Mouse (Mus musculus): ENCODE data around the gene 6030468B19Rik. TPM values are rescaled to one million over a fixed set of nuclear protein-coding genes. Genes with fewer than 3 reads are reported as not detected.

6030468B19Rik gene
- total and polyA plus RNA-seq, 2 experiments from 2014 or later = not detected

GRCm38 (mm10) chr11:117800038-117800437 is 2.6 kb downstream of the 6030468B19Rik start:
- DNase-seq (ENCODE audit: low spot score) = no peak
- 78% methylated on average over 7 of the region's 7 CpGs for WGBS
- Histone ChIP-seq H3K4me1 (ENCODE audit: insufficient read depth, low read length) (no peaks in the 10 kb centered on the region), H3K36me3 (ENCODE audit: insufficient read depth, low read length) (no peaks in the 10 kb centered on the region), H3K9ac (replicated peaks; ENCODE audit: low read length, poor library complexity, severe bottlenecking) (no peak overlapping the region), H3K27me3 (ENCODE audit: insufficient read depth, low read length) (no peaks in the 10 kb centered on the region), H3K4me3 (ENCODE audit: low read depth, low read length) (no peak overlapping the region), H3K9me3 (ENCODE audit: low read length) (no peaks in the 10 kb centered on the region), H3K4me2 (ENCODE audit: low read depth, low read length, poor library complexity, severe bottlenecking) (no peak overlapping the region), H3K27ac (ENCODE audit: low read depth, low read length) (no peak overlapping the region)
- TF ChIP-seq CTCF (IDR thresholded peaks at IDR 0.05) = no peak
- ATAC-seq (ENCODE audit: low FRiP score) = no peak

DNA sequence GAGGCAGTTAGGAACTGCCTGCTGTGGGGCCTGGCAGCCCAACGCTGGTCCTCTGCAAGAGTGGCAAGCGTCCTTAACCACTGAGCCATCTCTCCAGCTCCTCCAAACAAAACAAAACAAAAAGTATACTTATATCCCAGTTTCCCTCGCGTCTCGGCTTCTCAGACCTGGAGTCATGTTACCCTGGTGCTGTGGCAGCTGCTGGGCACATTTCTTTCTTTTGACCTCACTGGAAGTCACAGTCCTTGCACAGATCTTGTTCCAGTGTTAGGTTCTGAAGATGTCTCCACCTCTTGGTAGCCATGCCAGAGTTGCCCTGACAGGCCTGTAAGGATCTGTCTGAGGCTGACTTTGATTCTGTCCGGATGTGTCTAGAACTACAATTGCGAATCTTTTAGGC is 4.2 kb downstream of the 6030468B19Rik start:
- H3K4me3 ChIP-seq (ENCODE audit: low read depth, low read length) = no peak overlapping the region
- WGBS = 79% methylated on average over 7 of the region's 7 CpGs
- no peaks in the 10 kb centered on the region for H3K27me3 ChIP-seq (ENCODE audit: insufficient read depth, low read length)
- H3K4me2 ChIP-seq (ENCODE audit: low read depth, low read length, poor library complexity, severe bottlenecking) = no peak overlapping the region
- no peak overlapping the region for H3K27ac ChIP-seq (ENCODE audit: low read depth, low read length)
- TF ChIP-seq CTCF (IDR thresholded peaks at IDR 0.05) = no peak
- no peak overlapping the region for H3K9ac ChIP-seq (replicated peaks; ENCODE audit: low read length, poor library complexity, severe bottlenecking)
- no peaks in the 10 kb centered on the region for H3K9me3 ChIP-seq (ENCODE audit: low read length)
- H3K36me3 ChIP-seq (ENCODE audit: insufficient read depth, low read length) = no peaks in the 10 kb centered on the region
- DNase-seq (ENCODE audit: low spot score) = no peak
- no peaks in the 10 kb centered on the region for H3K4me1 ChIP-seq (ENCODE audit: insufficient read depth, low read length)
- no peak for ATAC-seq (ENCODE audit: low FRiP score)

GRCm38 (mm10) chr11:117803166-117803688 is 5.8 kb downstream of the 6030468B19Rik start:
- no peaks in the 10 kb centered on the region for H3K4me1 ChIP-seq (ENCODE audit: insufficient read depth, low read length)
- no peak overlapping the region for H3K27ac ChIP-seq (ENCODE audit: low read depth, low read length)
- no peak overlapping the region for H3K9ac ChIP-seq (replicated peaks; ENCODE audit: low read length, poor library complexity, severe bottlenecking)
- 98% methylated on average over 3 of the region's 3 CpGs for WGBS
- no peak for DNase-seq (ENCODE audit: low spot score)
- ATAC-seq (ENCODE audit: low FRiP score) = no peak
- no peak overlapping the region for H3K4me2 ChIP-seq (ENCODE audit: low read depth, low read length, poor library complexity, severe bottlenecking)
- H3K27me3 ChIP-seq (ENCODE audit: insufficient read depth, low read length) = no peaks in the 10 kb centered on the region
- H3K4me3 ChIP-seq (ENCODE audit: low read depth, low read length) = no peak overlapping the region
- H3K36me3 ChIP-seq (ENCODE audit: insufficient read depth, low read length) = no peaks in the 10 kb centered on the region
- TF ChIP-seq CTCF (IDR thresholded peaks at IDR 0.05) = no peak
- H3K9me3 ChIP-seq (ENCODE audit: low read length) = no peaks in the 10 kb centered on the region

DNA sequence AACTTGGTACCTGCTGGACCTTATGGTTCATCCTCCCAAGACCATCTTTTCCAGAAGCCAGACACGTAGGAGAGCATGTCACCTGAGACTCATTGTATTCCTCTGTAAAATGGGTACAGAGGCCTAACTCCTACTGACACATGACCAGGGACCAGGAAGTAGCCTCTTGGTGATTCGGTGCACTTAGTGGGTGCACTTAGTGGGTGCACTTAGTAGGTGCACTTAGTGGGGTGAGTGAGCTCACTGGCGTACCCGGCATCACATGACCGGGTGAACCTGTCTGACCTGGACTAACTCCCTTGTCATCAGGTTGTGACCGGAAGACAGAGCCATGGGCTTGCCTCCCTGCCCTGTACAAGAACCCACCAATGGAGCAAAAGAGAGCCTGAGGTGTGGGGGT is 9.3 kb downstream of the 6030468B19Rik start:
- Histone ChIP-seq H3K4me3 (ENCODE audit: low read depth, low read length) (no peak overlapping the region), H3K9me3 (ENCODE audit: low read length) (no peaks in the 10 kb centered on the region), H3K36me3 (ENCODE audit: insufficient read depth, low read length) (no peaks in the 10 kb centered on the region), H3K27me3 (ENCODE audit: insufficient read depth, low read length) (peaks cover 10% of the 10 kb centered on the region; the same call in 1 of the 2 replicates), H3K4me2 (ENCODE audit: low read depth, low read length, poor library complexity, severe bottlenecking) (no peak overlapping the region), H3K27ac (ENCODE audit: low read depth, low read length) (no peak overlapping the region), H3K4me1 (ENCODE audit: insufficient read depth, low read length) (no peaks in the 10 kb centered on the region), H3K9ac (replicated peaks; ENCODE audit: low read length, poor library complexity, severe bottlenecking) (no peak overlapping the region)
- ATAC-seq (ENCODE audit: low FRiP score) (no peak), DNase-seq (ENCODE audit: low spot score) (no peak)
- 91% methylated on average over 6 of the region's 6 CpGs for WGBS
- TF ChIP-seq CTCF (IDR thresholded peaks at IDR 0.05) = no peak

DNA sequence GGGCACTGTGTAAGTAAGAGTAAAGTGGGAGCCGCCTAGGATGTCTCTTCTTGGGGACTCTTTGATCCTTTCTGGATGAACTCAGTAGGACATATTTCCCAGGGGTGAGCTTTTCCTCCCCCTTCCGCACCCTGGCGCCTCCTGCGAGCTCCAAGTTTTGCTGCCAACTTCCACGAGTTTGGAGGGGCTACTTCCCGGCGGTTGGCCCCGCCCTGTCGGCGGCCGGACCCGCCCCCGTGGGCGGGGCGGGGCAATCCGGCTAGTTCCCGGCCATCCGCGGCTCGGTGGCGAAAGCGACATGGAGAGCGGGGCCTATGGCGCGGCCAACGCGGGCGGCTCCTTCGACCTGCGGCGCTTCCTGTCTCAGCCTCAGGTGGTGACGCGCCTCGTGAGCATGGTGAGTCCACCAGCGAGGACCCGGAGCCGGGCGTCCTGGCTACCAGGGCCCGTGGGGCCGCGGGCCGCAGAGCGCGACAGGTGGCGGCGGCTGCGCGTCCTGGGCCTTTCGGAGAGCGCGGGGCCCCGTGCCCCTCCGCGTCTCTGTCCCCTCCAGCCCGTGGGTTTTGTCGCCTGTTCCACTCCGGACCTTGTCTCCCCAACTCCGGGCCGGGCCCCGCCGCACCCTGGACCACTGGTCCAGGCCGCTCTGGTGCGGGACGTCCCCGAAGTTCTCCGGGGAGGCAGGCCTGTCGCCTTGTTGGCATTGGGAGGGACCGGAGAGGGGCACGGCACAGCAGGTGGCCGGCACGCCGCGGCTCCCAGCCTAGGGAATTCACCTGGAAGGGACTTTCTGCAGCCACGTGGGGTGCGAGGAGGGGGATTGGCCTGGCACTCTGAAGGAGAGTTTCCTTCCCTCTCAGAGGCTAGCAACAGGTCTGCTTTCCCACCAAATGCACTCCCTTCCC is 12.2 kb downstream of the 6030468B19Rik start, which contains the start of the genes Gm20708 and Syngr2:
Gene Gm20708, plus strand, starts transcription at position 262 of the 905 bp plus-strand sequence.
Gene Syngr2, plus strand, starts transcription at position 262 of the 905 bp plus-strand sequence.
- DNase-seq (ENCODE audit: low spot score) (peak; percentile 71), ATAC-seq (ENCODE audit: low FRiP score) (peak; percentile 66)
- peak within 1 kb of the TSS; percentile 52 for H3K4me3 ChIP-seq (ENCODE audit: low read depth, low read length)
- WGBS = under 1% methylated on average over 74 of the region's 75 CpGs
- no peak within 1 kb of the TSS for H3K27ac ChIP-seq (ENCODE audit: low read depth, low read length)
- H3K27me3 ChIP-seq (ENCODE audit: insufficient read depth, low read length) = peaks cover 10% of the 10 kb centered on the region; the same call in 1 of the 2 replicates
- no peaks in the 10 kb centered on the region for H3K9me3 ChIP-seq (ENCODE audit: low read length)
- no peaks in the 10 kb centered on the region for H3K36me3 ChIP-seq (ENCODE audit: insufficient read depth, low read length)
- H3K4me2 ChIP-seq (ENCODE audit: low read depth, low read length, poor library complexity, severe bottlenecking) = peak within 1 kb of the TSS; percentile 93
- H3K4me1 ChIP-seq (ENCODE audit: insufficient read depth, low read length) = no peaks in the 10 kb centered on the region
- H3K9ac ChIP-seq (replicated peaks; ENCODE audit: low read length, poor library complexity, severe bottlenecking) = peak within 1 kb of the TSS; percentile 46
- no peak for TF ChIP-seq CTCF (IDR thresholded peaks at IDR 0.05)

Measured in midbrain, postnatal 0 days (tissue).